In the genomic region with DNA sequence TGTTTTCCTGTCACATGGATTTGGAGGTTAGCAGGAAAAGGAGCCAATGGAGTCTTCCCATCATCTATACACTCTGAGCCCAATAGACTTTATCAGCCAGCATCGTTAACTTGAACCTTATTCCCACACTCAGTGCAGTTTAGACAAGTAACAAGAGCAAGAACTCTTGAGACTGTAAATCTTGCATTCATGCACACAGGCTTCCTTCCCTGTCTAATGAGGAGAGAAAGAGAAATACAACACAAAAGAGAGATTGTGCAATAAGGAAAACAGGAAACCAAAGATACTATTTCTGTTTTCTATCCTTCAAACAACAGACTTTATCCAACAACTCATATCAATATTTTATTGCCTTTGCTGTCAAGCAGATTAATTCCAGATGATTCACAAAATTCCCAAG, we compare ENCODE assay signal across 18 mouse cellular contexts.
"Had no signal": no experiment of that assay in that cellular context is flagged by ENCODE, and none has a peak within 500 bp of the region (broad histone marks: within the 10 kb centered on the region; RNA-seq: fewer than 3 reads in every experiment).

No protein-coding gene starts in this region.

- DNase-seq: kidney, adult 11 months; kidney, adult 9 months; kidney, postnatal 14 days; kidney, postnatal 4 days; layer of hippocampus, adult 9-11 months; lung, adult 18-20 months; lung, postnatal 10 days; lung, postnatal 36 days; thymus, adult 18-20 months; thymus, postnatal 4 days had no signal

- H3K27me3 ChIP-seq: intestine, embryonic 15.5 days; limb, embryonic 15.5 days; liver, embryonic 15.5 days; lung, embryonic 15.5 days; midbrain, embryonic 12.5 days; midbrain, embryonic 15.5 days; neural tube, embryonic 13.5 days had no signal

- H3K4me1 ChIP-seq: intestine, embryonic 15.5 days; limb, embryonic 15.5 days; liver, embryonic 15.5 days; lung, embryonic 15.5 days; midbrain, embryonic 12.5 days; midbrain, embryonic 15.5 days; neural tube, embryonic 13.5 days had no signal

- H3K9ac ChIP-seq: intestine, embryonic 15.5 days; limb, embryonic 15.5 days; liver, embryonic 15.5 days; lung, embryonic 15.5 days; midbrain, embryonic 12.5 days; midbrain, embryonic 15.5 days; neural tube, embryonic 13.5 days had no signal

- H3K27ac ChIP-seq: intestine, embryonic 15.5 days; limb, embryonic 15.5 days; liver, embryonic 15.5 days; lung, embryonic 15.5 days; midbrain, embryonic 12.5 days; midbrain, embryonic 15.5 days; neural tube, embryonic 13.5 days had no signal

- ATAC-seq: intestine, embryonic 15.5 days; midbrain, embryonic 15.5 days had no signal

- H3K9me3 ChIP-seq: intestine, embryonic 15.5 days; limb, embryonic 15.5 days; liver, embryonic 15.5 days; lung, embryonic 15.5 days; midbrain, embryonic 12.5 days; midbrain, embryonic 15.5 days; neural tube, embryonic 13.5 days had no signal

- H3K4me3 ChIP-seq: intestine, embryonic 15.5 days; limb, embryonic 15.5 days; liver, embryonic 15.5 days; lung, embryonic 15.5 days; midbrain, embryonic 12.5 days; midbrain, embryonic 15.5 days; neural tube, embryonic 13.5 days had no signal

- H3K36me3 ChIP-seq: intestine, embryonic 15.5 days; limb, embryonic 15.5 days; liver, embryonic 15.5 days; lung, embryonic 15.5 days; midbrain, embryonic 12.5 days; midbrain, embryonic 15.5 days; neural tube, embryonic 13.5 days had no signal

- H3K4me2 ChIP-seq: intestine, embryonic 15.5 days; limb, embryonic 15.5 days; liver, embryonic 11.5 days; liver, embryonic 15.5 days; lung, embryonic 15.5 days; midbrain, embryonic 12.5 days; midbrain, embryonic 15.5 days; neural tube, embryonic 13.5 days had no signal
